In genomic region chr1:89342794-89343193, GRCm38 (mm10) we compare ENCODE assay signal across 10 mouse cellular contexts.
DNase-seq lines count a peak whose midpoint lies in the region; ATAC-seq and TF ChIP-seq lines count a peak whose summit lies in the region.
"Had no signal": no experiment of that assay in that cellular context is flagged by ENCODE, and none has a peak within 500 bp of the region (broad histone marks: within the 10 kb centered on the region; RNA-seq: fewer than 3 reads in every experiment).

No protein-coding gene starts in this region.

- DNase-seq in embryo, embryonic 10 days (ENCODE audit: low spot score), result peak; percentile 20
- DNase-seq in embryo, embryonic 9.5 days (ENCODE audit: extremely low spot score), result no peak
- DNase-seq in left cerebral cortex, adult 2 months (ENCODE audit: extremely low spot score in 1 of 2, low spot score in 2 of 2), result no peak
- no peak for DNase-seq in left cerebral cortex, postnatal 25 days (ENCODE audit: low spot score in 2 of 2)
- DNase-seq in 3T3-L1 (ENCODE audit: low read depth, low spot score) (peak; percentile 27), WW6 (ENCODE audit: low read depth, low spot score) (peak; percentile 13)
- DNase-seq in spleen, adult 18-20 months, result no peak
- DNase-seq: adrenal gland, adult 8-10 months had no signal

- TF ChIP-seq CTCF in left cerebral cortex, adult 2 months (IDR thresholded peaks at IDR 0.05), result peak; percentile 43

- H3K27ac ChIP-seq in left cerebral cortex, adult 2 months, result no peak overlapping the region
- H3K27ac ChIP-seq: hindbrain, embryonic 10.5 days had no signal

- intact Hi-C loops in left cerebral cortex, adult 2 months (cut with DNase I), result loop anchor here (5.0 kb wide), 1 partner anchor 180 kb away; no protein-coding TSS in a partner anchor
- intact Hi-C loops in left cerebral cortex, postnatal 25 days (cut with DNase I), result loop anchor here (5.0 kb wide), 1 partner anchor 180 kb away; no protein-coding TSS in a partner anchor

- no peak for ATAC-seq in inflammation-experienced regulatory T-cells, adult 6 months

- no peak overlapping the region for H3K4me3 ChIP-seq in left cerebral cortex, adult 2 months
- H3K4me3 ChIP-seq: hindbrain, embryonic 10.5 days had no signal

Comparison
In these comparisons a context has a peak if more than half of its experiments do, and no peak if none do; other contexts are left out.
1. DNase-seq: peak in embryo, embryonic 10 days (single experiment), 3T3-L1 (single experiment) and WW6 (single experiment); none in embryo, embryonic 9.5 days (single experiment), left cerebral cortex, adult 2 months (0 of 2), left cerebral cortex, postnatal 25 days (0 of 2) and spleen, adult 18-20 months (0 of 2).